In the genomic region with DNA sequence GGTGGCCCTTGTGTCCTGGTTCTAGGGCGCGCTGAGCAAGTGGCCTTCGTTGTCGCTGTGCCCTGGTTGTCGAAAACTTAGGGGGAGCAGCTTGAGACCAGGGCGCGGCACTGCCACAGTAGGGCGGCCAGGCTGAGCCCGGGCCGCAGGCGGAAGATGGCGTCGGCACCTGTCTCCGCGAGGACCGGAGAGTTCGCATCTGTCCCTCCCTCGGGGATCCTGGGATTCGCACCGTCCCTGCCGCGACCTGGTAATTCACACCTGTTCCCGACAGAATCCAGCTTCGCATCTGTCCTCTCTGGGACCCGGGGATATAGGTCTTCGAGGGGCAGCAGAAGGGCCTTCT, we compare ENCODE assay signal across 8 mouse cellular contexts. TPM values are rescaled to one million over a fixed set of nuclear protein-coding genes. Genes with fewer than 3 reads are reported as not detected.
DNase-seq lines count a peak whose midpoint lies in the region; ATAC-seq and TF ChIP-seq lines count a peak whose summit lies in the region.

No protein-coding gene starts in this region.

- H3K4me3 ChIP-seq in heart, adult 2 months = peak overlapping the region; percentile 66
- H3K4me3 ChIP-seq in forebrain, embryonic 14.5 days (ENCODE audit: low read depth, low read length) = peak overlapping the region; percentile 44
- H3K4me3 ChIP-seq in liver, embryonic 13.5 days (replicated peaks) = peak overlapping the region; percentile 60
- peak overlapping the region; percentile 49 for H3K4me3 ChIP-seq in stomach, embryonic 14.5 days (ENCODE audit: low read depth, low read length)

- intact Hi-C loops in heart, adult 2 months (cut with DNase I) = loop anchor here (5.0 kb wide), 1 partner anchor 35 kb away; a partner anchor contains a TSS

- no peak for DNase-seq in heart, adult 2 months
- DNase-seq in heart, adult 9 months (ENCODE audit: low spot score in 2 of 2) = no peak
- DNase-seq in forebrain, embryonic 14.5 days (ENCODE audit: low spot score) = peak; percentile 16
- DNase-seq in liver, embryonic 13.5 days = no peak
- no peak for DNase-seq in gastrocnemius, adult 18-20 months (ENCODE audit: low spot score)
- DNase-seq in layer of hippocampus, postnatal 36 days = no peak

- peak overlapping the region; percentile 66 for H3K9ac ChIP-seq in heart, adult 2 months (ENCODE audit: low read depth, low read length)
- peak overlapping the region; percentile 49 for H3K9ac ChIP-seq in forebrain, embryonic 14.5 days (ENCODE audit: low read length)
- H3K9ac ChIP-seq in liver, embryonic 13.5 days = peak overlapping the region; percentile 61
- H3K9ac ChIP-seq in stomach, embryonic 14.5 days (replicated peaks; ENCODE audit: low read depth, low read length) = peak overlapping the region; percentile 33; the same call in 1 of the 2 replicates

- H3K4me2 ChIP-seq in forebrain, embryonic 14.5 days (ENCODE audit: low read length) = peak overlapping the region; percentile 90
- H3K4me2 ChIP-seq in liver, embryonic 13.5 days = peak overlapping the region; percentile 85
- peak overlapping the region; percentile 93 for H3K4me2 ChIP-seq in stomach, embryonic 14.5 days (replicated peaks; ENCODE audit: low read depth, low read length)

- H3K79me2 ChIP-seq in heart, adult 2 months (replicated peaks; ENCODE audit: control insufficient read depth, insufficient read depth, low read length) = peaks cover 2% of the 10 kb centered on the region; the same call in 1 of the 2 replicates

- H3K4me1 ChIP-seq in heart, adult 2 months (ENCODE audit: control insufficient read depth, insufficient read depth, low read length) = peaks cover 16% of the 10 kb centered on the region
- H3K4me1 ChIP-seq in forebrain, embryonic 14.5 days (ENCODE audit: control insufficient read depth, insufficient read depth, low read length) = peaks cover 6% of the 10 kb centered on the region; the same call in 1 of the 2 replicates
- peaks cover 42% of the 10 kb centered on the region for H3K4me1 ChIP-seq in liver, embryonic 13.5 days (replicated peaks)
- H3K4me1 ChIP-seq in stomach, embryonic 14.5 days (ENCODE audit: control insufficient read depth, insufficient read depth, low read length) = peaks cover 8% of the 10 kb centered on the region; the same call in 1 of the 2 replicates

- TF ChIP-seq EP300 in heart, adult 2 months (IDR thresholded peaks at IDR 0.05; ENCODE audit: insufficient read depth, low read depth, low read length) = no peak

- TF ChIP-seq POLR2A in heart, adult 2 months (IDR thresholded peaks at IDR 0.05; ENCODE audit: insufficient read depth, low read depth, low read length) = no peak

- peaks cover 4% of the 10 kb centered on the region; the same call in 1 of the 2 replicates for H3K36me3 ChIP-seq in heart, adult 2 months (ENCODE audit: control insufficient read depth, insufficient read depth, low read length)
- no peaks in the 10 kb centered on the region for H3K36me3 ChIP-seq in forebrain, embryonic 14.5 days (ENCODE audit: control insufficient read depth, insufficient read depth, low read length)
- no peaks in the 10 kb centered on the region for H3K36me3 ChIP-seq in liver, embryonic 13.5 days
- no peaks in the 10 kb centered on the region for H3K36me3 ChIP-seq in stomach, embryonic 14.5 days (ENCODE audit: control insufficient read depth, insufficient read depth, low read length)

- H3K27me3 ChIP-seq in heart, adult 2 months (ENCODE audit: control insufficient read depth, insufficient read depth, low read length) = no peaks in the 10 kb centered on the region
- peaks cover 20% of the 10 kb centered on the region; the same call in 1 of the 2 replicates for H3K27me3 ChIP-seq in forebrain, embryonic 14.5 days (replicated peaks; ENCODE audit: control insufficient read depth, insufficient read depth, low read length)
- peaks cover 90% of the 10 kb centered on the region for H3K27me3 ChIP-seq in liver, embryonic 13.5 days
- peaks cover 22% of the 10 kb centered on the region for H3K27me3 ChIP-seq in stomach, embryonic 14.5 days (ENCODE audit: control insufficient read depth, insufficient read depth, low read length)

- 3% methylated on average over 26 of the region's 26 CpGs for WGBS in heart, adult 2 months
- WGBS in forebrain, embryonic 14.5 days = 2% methylated on average over 26 of the region's 26 CpGs
- WGBS in liver, embryonic 13.5 days (ENCODE audit: insufficient replicate concordance) = 2% methylated on average over 26 of the region's 26 CpGs
- WGBS in stomach, embryonic 14.5 days = 1% methylated on average over 26 of the region's 26 CpGs

- peak; percentile 57 for ATAC-seq in CD4-positive, CD25-positive, alpha-beta regulatory T cell, adult 4 months
- peak; percentile 48; the same call in 1 of the 2 replicates for ATAC-seq in forebrain, embryonic 14.5 days
- 0 out of 2 replicates have a peak, but pooled peaks have one; percentile 22 for ATAC-seq in liver, embryonic 13.5 days (ENCODE audit: low read depth)
- ATAC-seq in stomach, embryonic 14.5 days (ENCODE audit: insufficient number of reproducible peaks, insufficient read depth, low FRiP score, low read depth) = peak; percentile 21; the same call in 1 of the 2 replicates

- H3K9me3 ChIP-seq in forebrain, embryonic 14.5 days (replicated peaks; ENCODE audit: control insufficient read depth, low read length) = no peaks in the 10 kb centered on the region
- no peaks in the 10 kb centered on the region for H3K9me3 ChIP-seq in liver, embryonic 13.5 days (replicated peaks)
- H3K9me3 ChIP-seq in stomach, embryonic 14.5 days (ENCODE audit: control insufficient read depth, low read depth, low read length) = no peaks in the 10 kb centered on the region

- peak overlapping the region; percentile 91 for H3K27ac ChIP-seq in heart, adult 2 months
- no peak overlapping the region for H3K27ac ChIP-seq in forebrain, embryonic 14.5 days (ENCODE audit: low read depth, low read length)
- no peak overlapping the region for H3K27ac ChIP-seq in liver, embryonic 13.5 days
- H3K27ac ChIP-seq in stomach, embryonic 14.5 days (ENCODE audit: low read length) = no peak overlapping the region

- TF ChIP-seq CTCF in heart, adult 2 months (IDR thresholded peaks at IDR 0.05) = no peak

RNA-seq across cellular contexts. Expression of a gene that starts 0.4 kb away (rescaled TPM):
- total RNA-seq in heart, adult 2 months (2021) = 10 to 100 TPM in 1 of 2 experiments, 1 to 10 TPM in 1; 8.3 to 10.9 TPM
- polyA plus RNA-seq in heart, adult 2 months (2012; rRNA removed) = 11.7 and 21.8 TPM in 2 replicates
- 1 to 10 TPM in 1 of 2 experiments, under 1 TPM in 1; 0.90 to 1.5 TPM for polyA plus RNA-seq in CD4-positive, CD25-positive, alpha-beta regulatory T cell, adult 4 months (2017; shearing (Covaris generic))
- 0.89 and 2.2 TPM in 2 replicates for polyA plus RNA-seq in forebrain, embryonic 14.5 days (2014; fragmentation: Nextera tagmentation; extraction: Ambion mirVana)
- 1.1 and 1.5 TPM in 2 replicates for polyA plus RNA-seq in liver, embryonic 13.5 days (2015; fragmentation: Nextera tagmentation; extraction: Ambion mirVana)
- polyA plus RNA-seq in stomach, embryonic 14.5 days (2014; fragmentation: Nextera tagmentation; extraction: Ambion mirVana) = 7.1 and 8.9 TPM in 2 replicates
- total RNA-seq in gastrocnemius, adult 18-20 months (2021) = 1 to 10 TPM in 1 of 2 experiments, under 1 TPM in 1; 0.91 to 1.4 TPM
- total RNA-seq in layer of hippocampus, postnatal 36 days (2021) = under 1 TPM in 1 of 2 experiments, not detected in 1; 0.37 TPM

RNA-seq across cellular contexts. Expression of a gene that starts 16.4 kb away (rescaled TPM):
- total RNA-seq in heart, adult 2 months (2021) = 10 to 100 TPM; 52.1 to 62.9 TPM
- 37.6 and 41.3 TPM in 2 replicates for polyA plus RNA-seq in heart, adult 2 months (2012; rRNA removed)
- 10 to 100 TPM; 11.4 to 14.4 TPM for polyA plus RNA-seq in CD4-positive, CD25-positive, alpha-beta regulatory T cell, adult 4 months (2017; shearing (Covaris generic))
- 35.5 and 45.3 TPM in 2 replicates for polyA plus RNA-seq in forebrain, embryonic 14.5 days (2014; fragmentation: Nextera tagmentation; extraction: Ambion mirVana)
- 7.2 and 7.4 TPM in 2 replicates for polyA plus RNA-seq in liver, embryonic 13.5 days (2015; fragmentation: Nextera tagmentation; extraction: Ambion mirVana)
- 18.0 and 19.2 TPM in 2 replicates for polyA plus RNA-seq in stomach, embryonic 14.5 days (2014; fragmentation: Nextera tagmentation; extraction: Ambion mirVana)
- 1 to 10 TPM; 3.5 to 4.3 TPM for total RNA-seq in gastrocnemius, adult 18-20 months (2021)
- 10 to 100 TPM; 33.8 to 38.1 TPM for total RNA-seq in layer of hippocampus, postnatal 36 days (2021)

RNA-seq across cellular contexts. Expression of a gene that starts 36.3 kb away (rescaled TPM):
- total RNA-seq in heart, adult 2 months (2021) = 10 to 100 TPM; 61.2 to 61.8 TPM
- polyA plus RNA-seq in heart, adult 2 months (2012; rRNA removed) = 101 and 154 TPM in 2 replicates
- 100 to 1,000 TPM; 259 to 323 TPM for polyA plus RNA-seq in CD4-positive, CD25-positive, alpha-beta regulatory T cell, adult 4 months (2017; shearing (Covaris generic))
- 13.2 and 18.4 TPM in 2 replicates for polyA plus RNA-seq in forebrain, embryonic 14.5 days (2014; fragmentation: Nextera tagmentation; extraction: Ambion mirVana)
- polyA plus RNA-seq in liver, embryonic 13.5 days (2015; fragmentation: Nextera tagmentation; extraction: Ambion mirVana) = 186 and 227 TPM in 2 replicates
- polyA plus RNA-seq in stomach, embryonic 14.5 days (2014; fragmentation: Nextera tagmentation; extraction: Ambion mirVana) = 80.3 and 82.5 TPM in 2 replicates
- total RNA-seq in gastrocnemius, adult 18-20 months (2021) = 10 to 100 TPM; 19.6 to 26.8 TPM
- total RNA-seq in layer of hippocampus, postnatal 36 days (2021) = 1 to 10 TPM; 3.9 to 4.4 TPM

RNA-seq across cellular contexts. Expression of a gene that starts 36.5 kb away (rescaled TPM):
- 10 to 100 TPM; 38.7 to 40.8 TPM for total RNA-seq in heart, adult 2 months (2021)
- 32.2 and 41.4 TPM in 2 replicates for polyA plus RNA-seq in heart, adult 2 months (2012; rRNA removed)
- polyA plus RNA-seq in CD4-positive, CD25-positive, alpha-beta regulatory T cell, adult 4 months (2017; shearing (Covaris generic)) = 1 to 10 TPM; 2.3 to 3.2 TPM
- 38.1 and 40.1 TPM in 2 replicates for polyA plus RNA-seq in forebrain, embryonic 14.5 days (2014; fragmentation: Nextera tagmentation; extraction: Ambion mirVana)
- 18.1 and 21.0 TPM in 2 replicates for polyA plus RNA-seq in liver, embryonic 13.5 days (2015; fragmentation: Nextera tagmentation; extraction: Ambion mirVana)
- polyA plus RNA-seq in stomach, embryonic 14.5 days (2014; fragmentation: Nextera tagmentation; extraction: Ambion mirVana) = 35.6 and 38.3 TPM in 2 replicates
- 10 to 100 TPM; 20.4 to 22.1 TPM for total RNA-seq in gastrocnemius, adult 18-20 months (2021)
- total RNA-seq in layer of hippocampus, postnatal 36 days (2021) = 10 to 100 TPM; 24.0 to 25.0 TPM
